Mouse (Mus musculus): ENCODE results near the gene Pqlc2.

DNA sequence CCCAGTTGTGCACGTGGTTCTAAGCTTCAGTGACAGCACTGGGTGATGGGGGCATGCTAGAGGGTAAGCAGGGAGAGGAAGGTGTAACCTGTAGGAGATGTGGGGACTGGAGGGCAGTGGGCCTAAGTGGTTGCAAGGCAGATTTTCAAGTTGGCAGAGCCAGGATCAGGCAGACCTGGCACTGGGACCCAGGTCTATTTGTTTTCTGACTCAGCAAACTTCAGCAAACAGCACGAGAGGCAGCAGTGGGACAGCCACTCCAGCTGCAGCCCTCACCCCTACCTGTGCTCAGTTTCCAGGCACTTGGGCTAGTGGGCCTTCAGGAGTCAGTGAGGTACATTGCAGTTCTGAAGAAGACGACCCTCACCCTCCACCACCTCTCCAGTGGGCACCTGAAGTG is 46.7 kb upstream of the Pqlc2 start:
- no peak for TF ChIP-seq CTCF (IDR thresholded peaks at IDR 0.05; ENCODE audit: low read depth)
- no peak for TF ChIP-seq EP300 (optimal IDR thresholded peaks at IDR 0.05)

Data from stomach, postnatal 0 days (tissue).